Mouse (Mus musculus) spleen, adult 12 weeks (tissue): ENCODE data around the gene Mlst8.
"Not testable (repeated sequence)": the region's sequence is repeated elsewhere in the genome, so short reads cannot be mapped to it uniquely, and the experiment has no call there.

ENCODE experiments used
- DNase-seq: peaks from one replicate; pipeline ENCODE4 v3.0.0; 2022; ENCODE audit warnings: low spot score

Mlst8 gene

GRCm38 (mm10) chr17:24425905-24426304 is 53.0 kb downstream of the Mlst8 start:
- no peak for DNase-seq

DNA sequence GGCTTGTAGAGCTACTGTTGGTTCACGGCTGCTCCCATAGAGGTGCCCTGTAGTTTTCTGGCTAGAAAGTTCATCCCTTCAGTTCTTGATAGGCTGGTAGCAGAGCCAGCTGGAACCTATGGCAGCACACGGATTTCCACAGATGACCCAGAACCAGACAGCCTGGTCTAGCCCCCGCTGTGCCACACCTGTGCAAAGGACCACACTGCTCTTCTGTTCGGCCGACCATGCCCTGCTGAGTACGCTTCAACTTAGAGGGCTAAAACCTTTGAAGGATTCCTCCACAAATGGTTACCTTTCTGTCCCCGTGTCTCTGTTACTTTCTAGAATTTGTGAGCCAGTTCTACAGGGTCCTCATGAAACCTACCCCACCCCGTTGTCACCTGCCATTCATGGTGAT is 53.6 kb downstream of the Mlst8 start:
- DNase-seq: not testable (repeated sequence)

DNA sequence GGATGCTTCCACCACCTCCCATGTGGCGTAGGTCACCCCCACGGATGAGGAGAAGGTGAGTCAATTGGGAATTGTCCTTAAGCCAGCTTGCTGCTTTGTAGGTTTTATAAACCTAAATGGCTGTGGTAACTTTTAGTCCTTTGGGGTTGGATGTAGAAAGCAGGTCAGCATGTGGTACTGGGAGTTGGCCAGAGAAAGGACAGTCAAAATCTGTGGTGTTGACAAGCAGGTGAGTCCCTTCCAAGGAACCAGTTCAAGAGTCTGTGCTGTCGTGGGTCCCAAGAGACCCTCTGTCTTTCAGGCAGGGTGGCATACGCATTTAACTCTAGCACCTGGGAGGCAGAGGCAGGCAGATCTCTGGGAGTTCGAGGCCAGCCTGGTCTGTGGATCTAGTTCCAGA is 54.4 kb downstream of the Mlst8 start:
- no peak for DNase-seq
